Mouse (Mus musculus) monocyte, adult 5-6 weeks (primary cell): ENCODE measurements around the gene Cd5l. TPM values are rescaled to one million over a fixed set of nuclear protein-coding genes. Genes with fewer than 3 reads are reported as not detected.
"Not testable (repeated sequence)": the region's sequence is repeated elsewhere in the genome, so short reads cannot be mapped to it uniquely, and the experiment has no call there.

ENCODE experiments used
- ATAC-seq: fragments of 153-309, 156-312 bp; replicated peaks from 2 replicates; pipeline ENCODE4 v1.8.0; 2017; ENCODE audit warnings: mild to moderate bottlenecking; ENCODE audit not compliant: low TSS enrichment, insufficient number of reproducible peaks, severe bottlenecking, poor library complexity, low FRiP score
- total RNA-seq: library from RNA; stranded (forward); fragments of 200-1000, 200-491, 200-594 nt; gene quantifications from 3 replicates; pipeline ENCODE4 v1.2.3, GENCODE M21; 2017

Gene Cd5l
- not detected in 3 replicates for total RNA-seq

- ATAC-seq: no peak
Measured at GRCm38 (mm10) chr3:87357581-87357980, at the start of gene Cd5l. Gene Cd5l, plus strand, starts transcription at chr3:87357881.

DNA sequence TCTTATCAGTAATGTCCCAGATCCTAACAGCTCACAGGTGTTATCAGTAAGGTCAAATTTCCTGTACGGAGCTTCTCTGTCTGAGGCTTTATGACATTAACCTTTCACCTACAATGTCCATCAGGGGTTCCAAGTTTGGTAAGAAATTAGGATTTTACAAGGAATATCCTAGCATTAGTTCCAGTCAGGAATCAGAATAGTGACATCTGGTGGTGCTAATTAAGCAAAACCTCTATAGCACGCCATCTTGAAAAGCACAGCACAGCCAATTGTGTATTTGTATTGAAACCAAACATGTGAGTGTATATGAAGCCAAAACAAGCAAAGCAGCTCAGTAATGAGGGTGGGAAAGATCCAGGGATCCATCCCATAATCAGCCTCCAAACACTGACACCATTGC is 47.8 kb upstream of the Cd5l start:
- no peak for ATAC-seq

DNA sequence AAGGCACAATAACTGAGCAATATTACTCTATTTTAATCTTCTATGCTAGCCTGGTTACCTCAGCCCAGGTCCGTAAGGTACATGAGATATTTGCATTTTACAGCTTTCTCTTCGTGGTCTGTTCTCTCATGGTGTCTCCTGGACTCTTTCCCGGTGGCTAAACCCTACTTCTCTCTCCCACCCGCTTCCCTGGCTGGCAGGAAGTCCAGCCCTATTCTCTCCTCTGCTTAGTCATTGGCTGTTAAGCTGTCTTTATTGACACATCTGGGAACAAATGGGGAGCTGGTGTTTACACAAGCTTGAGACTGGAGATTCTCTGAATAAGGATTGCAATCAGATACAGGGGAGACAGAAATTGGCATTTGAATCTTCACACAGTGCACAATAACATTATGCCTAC is 35.1 kb upstream of the Cd5l start:
- ATAC-seq: no peak

DNA sequence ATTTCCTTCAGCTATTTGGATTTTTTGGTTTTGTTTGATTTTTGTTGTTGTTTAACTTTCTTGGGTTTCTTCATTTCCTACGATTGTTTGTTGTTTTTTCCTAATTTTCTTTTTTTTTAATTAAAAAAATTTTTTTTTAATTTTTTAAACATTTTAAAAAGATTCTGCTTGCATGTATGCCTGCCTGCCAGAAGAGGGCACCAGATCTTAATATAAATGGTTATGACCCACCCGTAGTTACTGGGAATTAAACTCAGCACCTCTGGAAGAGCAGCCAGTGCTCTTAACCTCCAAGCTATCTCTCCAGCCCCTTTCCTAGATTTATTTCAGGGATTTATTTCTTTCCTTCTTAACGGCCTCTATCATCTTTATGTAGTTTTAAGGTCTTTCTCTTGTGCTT is 33.9 kb upstream of the Cd5l start:
- ATAC-seq: no peak

- ATAC-seq: peak; percentile 82
Measured at GRCm38 (mm10) chr3:87337899-87338298, 19.8 kb upstream of the Cd5l start.

DNA sequence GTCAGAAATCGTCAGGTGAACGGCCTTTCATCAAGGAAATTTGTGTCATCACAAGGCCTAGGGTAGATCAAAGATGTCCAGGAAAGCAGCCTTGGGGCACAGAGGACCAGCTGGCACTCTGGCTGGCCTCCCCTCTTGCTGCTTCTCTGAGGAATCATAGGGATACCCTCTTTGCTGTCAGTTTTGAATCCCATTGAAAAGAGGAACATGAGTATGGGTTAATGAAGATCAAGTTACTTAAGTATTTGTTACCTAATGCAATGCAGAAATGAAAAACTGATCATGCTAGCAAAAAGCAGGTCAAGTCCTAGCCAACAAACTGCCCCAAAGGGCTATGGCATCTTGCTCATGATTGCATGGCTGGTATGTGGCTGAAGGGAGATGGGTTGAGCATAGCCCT is 6.7 kb upstream of the Cd5l start:
- ATAC-seq: 0 out of 2 replicates have a peak, but pooled peaks have one; percentile 27

DNA sequence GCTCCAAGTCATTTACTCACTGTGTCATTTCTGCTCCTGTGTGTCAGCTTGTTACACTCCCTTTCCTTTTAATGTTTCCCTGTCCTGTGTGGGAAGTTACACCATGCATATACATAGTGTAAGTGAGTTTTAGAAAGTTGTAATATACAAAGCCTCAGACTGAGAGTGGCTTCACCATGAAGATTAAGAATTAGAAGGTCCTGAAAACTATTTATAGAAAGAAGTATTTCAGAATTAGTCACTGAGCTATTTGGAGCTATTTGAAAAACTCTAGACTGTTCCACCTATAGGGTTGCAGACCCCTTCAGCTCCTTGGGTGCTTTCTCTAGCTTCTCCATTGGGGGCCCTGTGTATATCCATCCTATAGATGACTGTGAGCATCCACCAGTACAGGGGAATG is 1.5 kb downstream of the Cd5l start:
- no peak for ATAC-seq

DNA sequence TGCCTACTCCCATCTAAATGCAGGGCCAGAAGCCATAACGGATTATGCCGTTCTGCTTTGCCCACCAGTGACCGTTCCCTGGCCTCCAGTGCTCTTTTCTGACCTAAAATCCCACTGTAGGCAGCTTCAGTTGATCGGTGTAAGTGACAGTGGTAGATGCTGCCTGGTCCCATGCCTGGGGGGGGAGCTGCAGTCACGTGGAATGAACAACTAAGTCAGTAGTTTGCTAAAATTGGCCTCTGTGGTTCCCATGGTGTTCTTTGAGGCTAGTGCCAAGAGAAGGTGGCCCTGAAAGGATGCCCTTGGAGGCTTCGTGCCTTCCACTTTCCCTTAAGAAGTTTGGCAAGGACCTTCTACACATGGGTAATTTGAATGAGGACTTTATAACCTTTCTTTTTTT is 2.8 kb downstream of the Cd5l start:
- no peak for ATAC-seq

- ATAC-seq: no peak
Measured at GRCm38 (mm10) chr3:87365691-87366090, 8.0 kb downstream of the Cd5l start.

DNA sequence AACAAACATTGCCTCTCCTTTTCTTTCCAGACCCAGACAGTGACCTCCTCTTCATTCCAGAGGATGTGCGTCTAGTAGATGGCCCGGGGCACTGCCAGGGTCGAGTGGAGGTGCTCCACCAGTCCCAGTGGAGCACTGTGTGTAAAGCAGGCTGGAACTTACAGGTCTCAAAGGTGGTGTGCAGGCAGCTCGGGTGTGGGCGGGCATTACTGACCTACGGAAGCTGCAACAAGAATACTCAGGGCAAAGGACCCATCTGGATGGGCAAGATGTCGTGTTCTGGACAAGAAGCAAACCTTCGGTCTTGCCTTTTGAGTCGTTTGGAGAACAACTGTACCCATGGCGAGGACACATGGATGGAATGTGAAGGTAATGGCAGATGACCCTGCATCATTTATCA is 9.8 kb downstream of the Cd5l start:
- no peak for ATAC-seq

- ATAC-seq: 0 out of 2 replicates have a peak, but pooled peaks have one; percentile 43
Measured at GRCm38 (mm10) chr3:87369181-87369580, 11.5 kb downstream of the Cd5l start.

GRCm38 (mm10) chr3:87376195-87377165 is 18.8 kb downstream of the Cd5l start, which contains the start of gene Fcrl1:
Gene Fcrl1, plus strand, starts transcription at chr3:87376387.
- peak; percentile 81 for ATAC-seq

GRCm38 (mm10) chr3:87377228-87377627 is 19.5 kb downstream of the Cd5l start:
- no peak; the same call in 1 of the 2 replicates for ATAC-seq

DNA sequence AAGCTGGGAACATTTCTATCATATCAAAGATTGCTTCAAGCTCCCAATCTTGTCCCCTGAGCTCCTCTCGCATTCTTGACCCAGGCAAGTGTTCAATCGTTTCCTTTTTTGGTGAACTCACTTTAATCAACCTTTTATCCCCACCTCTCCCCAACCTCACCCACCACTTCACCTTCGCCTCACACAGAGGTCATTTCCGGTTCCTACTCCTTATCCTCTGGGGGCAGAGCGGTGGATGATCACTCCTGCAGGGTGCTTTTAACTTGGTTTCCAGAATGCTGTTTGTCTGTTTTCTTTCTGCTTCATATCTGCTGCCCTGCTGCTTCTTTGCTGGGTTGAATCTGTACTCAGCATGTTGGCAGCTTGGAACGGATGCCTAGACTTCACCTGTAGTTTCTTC is 20.0 kb downstream of the Cd5l start:
- ATAC-seq: no peak

DNA sequence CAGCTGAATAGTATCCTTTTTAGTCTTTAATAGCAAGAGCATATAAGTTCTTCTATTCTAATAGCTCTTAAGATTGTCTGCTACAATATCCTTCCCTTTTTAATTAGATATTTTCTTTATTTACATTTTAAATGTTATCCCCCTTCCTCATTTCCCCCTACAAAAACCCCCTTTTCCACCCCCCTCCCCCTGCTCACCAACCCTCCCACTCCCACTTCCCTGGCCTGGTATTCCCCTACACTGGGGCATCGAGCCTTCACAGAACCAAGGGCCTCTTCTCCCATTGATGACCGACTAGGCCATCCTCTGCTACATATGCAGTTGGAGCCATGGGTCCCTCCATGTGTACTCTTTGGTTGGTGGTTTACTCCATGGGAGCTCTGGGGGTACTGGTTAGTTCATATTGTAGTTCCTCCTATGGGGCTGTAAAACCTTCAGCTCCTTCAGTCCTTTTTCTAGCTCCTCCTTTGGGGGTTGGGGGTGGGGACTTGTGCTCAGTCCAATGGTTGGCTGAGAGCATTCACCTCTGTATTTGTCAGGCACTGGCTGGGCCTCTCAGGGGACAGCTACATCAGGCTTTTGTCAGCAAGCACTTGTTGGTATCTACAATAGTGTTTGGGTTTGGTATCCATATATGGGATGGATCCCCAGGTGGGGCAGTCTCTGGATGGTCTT is 22.1 kb downstream of the Cd5l start:
- not testable (repeated sequence) for ATAC-seq

- ATAC-seq: no peak
Measured at GRCm38 (mm10) chr3:87381806-87382712, 24.4 kb downstream of the Cd5l start.

- ATAC-seq: no peak
Measured at GRCm38 (mm10) chr3:87383308-87383707, 25.6 kb downstream of the Cd5l start.

GRCm38 (mm10) chr3:87385105-87385504 is 27.4 kb downstream of the Cd5l start:
- no peak for ATAC-seq

GRCm38 (mm10) chr3:87390935-87391334 is 33.3 kb downstream of the Cd5l start:
- ATAC-seq: no peak
